Mouse (Mus musculus) embryo, embryonic 10.5 days (tissue): Measurements from ENCODE around the gene Tmem253.

Experiments used
- DNase-seq: peaks from one replicate; pipeline ENCODE4 v3.0.0-alpha.2; 2015; ENCODE audit warnings: low spot score

The Tmem253 gene

DNA sequence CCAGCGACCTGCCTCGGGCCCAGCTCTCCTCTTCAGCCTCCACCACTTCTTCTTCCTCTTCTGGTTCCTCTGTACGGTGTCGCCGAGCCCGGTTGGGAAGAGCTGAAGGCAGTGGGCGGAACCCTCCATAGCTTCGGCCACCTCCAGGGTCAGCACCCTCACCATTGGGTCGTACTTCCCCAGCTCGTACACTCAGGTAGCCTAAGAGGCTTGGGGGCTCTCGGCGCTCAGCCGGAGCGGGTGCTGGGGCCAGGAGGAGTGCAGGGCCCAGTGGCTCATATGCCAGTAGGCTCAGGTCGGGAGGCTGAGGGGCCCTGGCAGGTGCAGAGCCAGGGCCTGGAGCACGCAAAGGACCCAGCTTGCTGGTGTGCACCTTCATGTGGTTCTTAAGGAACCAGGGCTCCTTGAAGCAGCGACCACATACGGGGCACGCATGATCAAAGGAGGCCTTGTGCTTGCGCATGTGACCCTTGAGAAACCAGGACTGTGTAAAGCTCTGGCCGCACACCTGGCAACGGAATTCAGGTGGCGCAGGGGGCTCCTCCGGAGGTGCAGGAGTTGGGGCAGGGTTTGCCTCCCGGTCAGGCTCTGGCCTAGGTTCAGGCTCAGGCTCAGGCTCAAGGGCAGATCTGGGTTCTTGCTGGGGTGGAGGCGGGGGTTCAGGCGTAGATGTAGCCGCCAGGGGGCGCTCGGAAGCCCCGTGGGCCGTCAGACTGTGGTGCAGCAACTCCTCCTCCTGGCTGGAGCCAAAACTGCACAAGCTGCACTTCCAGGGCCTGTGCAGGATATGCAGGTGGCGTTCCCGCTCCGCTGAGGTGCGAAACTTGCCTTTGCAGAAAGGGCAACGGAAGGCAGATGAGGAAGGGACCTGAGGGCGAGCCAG lies 6.9 kb upstream of the Tmem253 start:
- peak; percentile 91 for DNase-seq

DNA sequence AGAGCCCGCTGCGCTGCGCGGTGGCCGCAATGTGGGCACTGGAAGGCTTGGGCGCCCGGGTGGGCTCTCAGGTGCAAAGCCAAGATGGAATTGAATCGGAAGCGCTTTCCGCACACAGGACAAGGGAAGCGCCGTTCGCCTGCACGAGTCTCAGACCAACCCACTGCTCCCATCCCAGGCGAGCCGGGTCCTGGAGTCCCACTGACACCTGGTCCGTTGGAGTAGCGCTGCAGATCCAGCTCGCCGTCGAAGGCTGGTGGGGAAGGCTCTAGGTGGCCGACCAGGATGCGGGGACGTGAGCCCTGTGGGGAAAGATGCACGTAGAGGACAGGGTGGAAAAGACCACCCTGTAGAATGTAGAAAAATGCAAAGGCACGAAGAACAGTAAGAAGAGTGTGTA lies 6.1 kb upstream of the Tmem253 start:
- no peak for DNase-seq

DNA sequence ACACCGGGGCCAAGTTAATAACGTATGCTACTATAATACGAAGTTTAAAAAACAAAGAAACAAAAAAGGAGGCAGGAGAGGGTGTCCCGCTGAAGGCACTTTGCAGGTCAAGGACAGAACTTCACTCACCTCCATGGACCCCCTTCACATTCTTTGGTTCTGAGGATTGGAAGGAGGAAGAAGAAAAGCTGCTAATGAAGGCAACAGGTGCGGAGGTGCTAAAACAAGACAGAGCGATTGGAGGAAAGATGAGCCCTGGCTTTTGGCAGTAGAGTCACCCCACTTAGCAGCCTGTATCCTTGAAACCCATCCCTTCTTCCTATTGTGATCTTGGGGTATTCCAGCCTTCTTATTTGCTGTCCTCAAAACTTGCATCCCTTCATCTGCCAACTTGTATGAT lies 5.6 kb upstream of the Tmem253 start:
- DNase-seq = no peak

DNA sequence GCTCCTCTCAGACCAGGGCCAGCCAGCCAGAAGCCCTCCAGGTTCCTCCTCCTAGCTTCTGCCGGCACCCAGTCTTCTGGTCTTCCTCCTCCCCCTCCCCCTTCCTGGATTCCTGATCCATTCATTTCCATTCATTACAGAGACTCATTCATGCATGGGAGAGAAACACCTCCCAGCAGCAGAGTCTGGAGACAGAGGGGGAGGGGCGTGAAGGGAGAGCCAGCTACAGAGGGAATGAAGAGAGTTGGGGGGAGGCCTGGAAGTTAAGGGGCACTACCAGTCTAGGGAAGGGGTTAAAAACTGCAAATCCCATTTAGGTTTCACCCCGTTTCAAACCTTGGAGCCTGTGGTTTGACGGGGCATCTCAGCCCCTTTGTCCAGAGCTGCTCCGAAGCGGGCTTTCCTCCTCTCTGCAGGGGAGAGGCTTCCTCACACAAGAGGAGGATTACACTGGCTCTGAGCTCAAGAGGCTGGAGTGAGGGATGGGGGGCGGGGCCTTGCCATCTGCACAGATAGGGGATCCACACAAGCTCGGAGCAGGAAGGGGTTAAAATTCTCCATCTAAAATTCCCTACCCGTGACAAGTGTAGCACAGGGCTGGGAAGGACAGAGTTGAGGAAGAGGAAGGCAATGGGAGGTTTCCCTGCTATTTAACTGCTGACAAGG lies 4.9 kb upstream of the Tmem253 start:
- DNase-seq = peak; percentile 95

DNA sequence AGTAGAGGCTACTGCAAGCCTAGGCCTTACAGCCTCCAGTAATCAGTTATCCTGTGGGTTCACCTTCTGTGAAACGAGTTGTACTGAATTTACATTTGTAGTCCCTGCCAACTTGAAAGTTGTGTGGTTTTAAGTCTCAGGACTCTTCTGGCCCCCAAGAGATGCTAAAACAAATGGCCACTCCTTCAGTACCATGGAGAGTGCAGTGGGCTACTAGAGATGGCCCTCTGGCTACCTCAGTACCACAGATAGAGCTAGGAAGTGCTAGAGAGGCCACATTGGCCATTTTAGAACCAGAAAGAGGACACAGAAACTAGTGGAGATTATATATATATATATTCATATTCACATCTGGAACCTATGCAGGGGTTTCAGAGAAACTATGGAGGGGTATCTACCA lies 3.8 kb upstream of the Tmem253 start:
- peak; percentile 48 for DNase-seq

DNA sequence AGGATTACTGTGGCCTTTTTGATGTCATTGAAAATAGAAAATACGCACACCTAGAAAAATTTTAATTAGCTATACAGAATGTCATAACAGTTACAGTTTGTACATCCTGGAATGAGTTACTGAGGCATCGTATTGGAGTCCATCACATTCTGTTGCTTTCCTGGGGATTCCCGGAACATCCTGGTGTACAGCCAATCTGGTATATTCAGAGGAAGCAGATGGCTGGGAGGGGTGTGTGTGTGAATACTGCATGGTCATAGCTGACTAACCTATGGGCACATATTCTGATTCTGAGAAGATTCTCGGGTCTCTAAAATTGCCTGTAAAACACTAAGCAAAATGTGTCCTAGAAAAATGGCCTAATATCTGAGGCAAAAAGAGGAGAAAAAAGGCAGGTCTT lies 3.4 kb upstream of the Tmem253 start:
- peak; percentile 17 for DNase-seq

DNA sequence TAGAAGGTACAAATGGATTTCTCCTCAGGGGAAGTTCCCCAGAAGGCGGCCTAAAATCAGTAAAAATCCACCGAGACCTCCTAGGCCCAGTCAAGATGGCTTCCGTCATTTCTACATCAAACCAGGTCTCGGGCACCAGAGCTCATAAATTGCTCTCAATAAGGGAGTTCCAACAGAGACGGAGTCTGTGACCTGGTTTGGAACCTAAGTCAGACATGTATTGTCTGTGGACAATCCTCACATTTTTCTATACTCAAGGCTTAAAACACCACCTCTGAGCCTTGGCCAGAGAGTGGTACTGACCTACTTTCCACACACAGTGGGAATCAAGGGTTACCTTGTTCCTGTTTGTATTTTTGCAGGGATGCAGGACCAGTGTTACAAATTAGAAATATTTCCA lies 2.9 kb upstream of the Tmem253 start:
- DNase-seq = no peak

DNA sequence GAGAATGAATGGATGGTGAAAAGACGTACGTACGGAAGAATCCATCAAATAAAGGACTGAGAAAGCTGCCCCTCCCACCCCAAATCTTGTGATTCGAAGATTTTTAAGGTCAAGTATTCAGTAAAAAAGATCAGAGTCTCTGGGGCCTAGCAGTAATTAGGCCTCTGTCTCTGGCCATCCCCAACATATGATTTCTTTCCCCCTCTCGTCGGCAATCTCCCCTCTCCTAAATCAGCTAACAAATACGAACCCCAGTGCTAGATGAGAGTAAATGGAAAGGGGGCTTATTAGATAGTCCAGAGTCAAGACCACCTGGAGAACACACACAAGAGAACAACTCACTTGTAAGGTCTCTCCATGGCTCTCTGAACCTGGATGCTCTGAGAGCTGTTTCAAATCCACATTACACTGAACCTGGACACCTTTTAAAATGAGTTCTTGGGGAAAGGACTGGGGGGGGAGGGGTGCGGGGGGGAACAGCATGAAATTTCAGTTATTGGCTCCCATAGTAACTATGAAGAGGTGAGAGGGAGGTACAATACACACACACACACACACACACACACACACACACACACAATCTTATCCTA lies 2.3 kb upstream of the Tmem253 start:
- peak; percentile 33 for DNase-seq

DNA sequence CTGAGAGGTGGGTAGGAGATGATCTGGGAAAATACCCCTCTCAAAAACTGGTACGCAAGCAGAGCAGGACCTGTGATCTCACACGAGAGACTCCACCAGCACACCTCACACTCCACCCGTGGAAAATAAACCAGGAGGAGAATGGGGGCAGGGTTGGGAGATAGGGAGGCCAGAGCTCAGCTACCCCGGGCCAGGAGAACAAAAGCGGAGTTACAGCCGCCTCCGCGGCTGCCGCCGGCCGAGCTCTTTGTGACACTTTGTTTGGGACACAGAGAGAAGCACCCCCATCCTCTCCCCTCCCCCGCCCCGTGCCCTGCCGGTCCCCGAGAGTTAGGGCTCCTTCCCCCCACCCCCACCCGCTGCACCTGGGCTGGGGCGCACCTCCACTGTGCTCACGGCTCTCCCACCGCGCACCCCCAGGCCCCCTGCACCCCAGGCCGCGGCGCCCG lies 1.7 kb upstream of the Tmem253 start:
- DNase-seq = peak; percentile 66

DNA sequence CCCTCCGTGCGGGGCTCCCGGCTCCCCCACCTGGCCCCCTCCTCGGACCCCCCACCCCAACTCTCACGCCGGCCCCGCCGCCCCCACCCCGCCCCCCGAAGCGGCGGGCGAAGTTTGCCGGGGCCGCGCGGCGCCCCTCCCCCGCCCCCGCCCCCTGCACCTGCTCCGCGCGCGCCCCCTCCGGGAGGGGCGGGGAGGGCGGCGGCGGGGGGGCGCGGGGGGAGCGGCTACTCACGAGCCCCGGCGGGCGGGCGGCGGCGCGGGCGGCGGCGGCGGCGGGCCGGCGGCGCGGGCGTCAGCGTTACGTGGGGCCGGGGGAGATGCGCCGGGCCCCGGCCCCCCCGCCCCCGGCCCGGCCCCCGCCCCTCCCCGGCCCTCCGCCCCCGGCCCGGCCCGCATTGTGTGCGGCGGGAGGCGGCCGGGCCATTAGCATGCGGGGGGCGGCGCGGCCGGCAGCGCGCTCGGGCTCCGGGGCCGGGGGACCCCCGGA lies 1.1 kb upstream of the Tmem253 start:
- DNase-seq = no peak

DNA sequence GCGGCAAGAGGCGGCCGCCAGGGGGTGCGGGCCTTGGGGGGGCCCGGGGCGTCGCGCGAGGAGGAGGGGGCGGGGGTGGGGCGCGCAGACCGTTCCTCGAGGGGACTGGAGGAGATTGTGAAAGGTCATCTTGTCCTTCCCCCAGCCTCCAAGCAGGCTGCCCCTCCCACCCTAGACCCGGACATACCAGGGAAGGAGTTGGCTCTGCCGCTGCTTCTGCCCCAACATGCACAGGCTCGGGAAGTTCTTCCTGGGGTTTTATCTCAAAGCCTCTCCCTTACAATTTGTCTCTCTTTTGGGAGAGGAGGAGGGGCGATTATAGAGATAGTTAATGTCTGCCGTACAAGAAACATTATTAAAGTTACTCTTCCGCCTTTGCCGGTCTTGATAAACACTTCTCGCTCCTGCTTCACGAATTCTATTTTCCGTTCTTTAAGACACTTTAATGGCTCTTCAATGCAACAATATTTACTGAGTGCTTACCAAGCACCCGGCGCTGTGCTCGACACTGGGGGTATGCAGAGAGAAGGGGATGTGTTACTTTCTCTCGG lies 622 bp upstream of the Tmem253 start:
- DNase-seq = peak; percentile 85

DNA sequence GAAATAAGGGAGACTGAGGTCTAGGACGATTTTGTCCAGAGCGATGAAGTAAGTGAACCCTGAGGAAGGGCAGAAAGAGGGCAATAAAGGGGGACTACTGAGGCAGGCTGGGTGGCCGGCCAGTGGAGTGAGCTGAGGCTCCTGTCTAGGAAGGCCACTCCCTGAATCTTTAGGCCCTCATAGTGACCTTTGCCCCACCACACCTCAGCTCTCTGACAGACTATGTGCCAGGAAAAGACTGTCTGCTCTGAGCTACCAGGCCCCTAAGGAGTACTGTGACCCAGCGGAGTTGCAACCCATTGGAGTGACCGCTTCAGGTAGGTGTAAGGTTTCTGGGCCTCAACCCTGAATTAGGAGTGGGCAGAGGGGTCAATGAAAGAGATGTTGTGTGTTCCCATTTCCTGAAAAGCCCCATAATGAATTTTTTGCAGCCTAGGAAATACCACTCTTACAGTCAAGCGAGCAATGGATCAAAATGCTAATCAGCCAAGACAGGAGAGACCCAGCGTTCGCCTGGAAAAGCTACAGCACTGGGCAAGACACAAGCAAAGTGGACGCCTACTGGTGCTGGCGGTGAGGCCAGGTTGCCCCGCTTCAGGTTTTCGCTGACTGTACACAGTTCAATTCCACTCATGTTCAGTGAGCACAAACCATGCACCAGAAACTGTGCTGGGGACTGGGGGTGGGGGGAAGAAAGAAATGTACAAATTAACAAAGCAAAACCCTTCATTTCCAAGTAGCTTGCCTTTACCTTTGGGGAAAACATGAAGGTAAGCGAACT lies 1.4 kb downstream of the Tmem253 start:
- no peak for DNase-seq

DNA sequence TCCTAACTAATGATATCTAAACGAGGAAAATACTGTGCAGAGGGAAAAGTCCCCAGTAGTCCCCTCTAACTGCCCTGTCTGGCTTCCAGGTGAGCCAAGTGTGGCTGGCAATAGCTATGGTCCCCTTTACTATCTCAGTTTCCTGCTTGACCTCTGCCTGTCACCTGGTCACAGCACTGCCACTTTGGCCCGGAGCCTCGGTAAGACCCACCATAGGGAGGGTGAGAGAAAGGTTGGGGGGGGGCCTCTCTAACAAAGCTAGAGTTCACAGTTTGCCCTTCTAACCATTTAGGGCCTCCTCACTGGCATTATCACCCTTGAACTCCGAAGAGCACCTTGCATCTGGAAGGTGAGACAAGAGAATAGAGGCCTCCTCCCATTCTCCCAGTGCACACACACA lies 2.2 kb downstream of the Tmem253 start:
- no peak for DNase-seq

DNA sequence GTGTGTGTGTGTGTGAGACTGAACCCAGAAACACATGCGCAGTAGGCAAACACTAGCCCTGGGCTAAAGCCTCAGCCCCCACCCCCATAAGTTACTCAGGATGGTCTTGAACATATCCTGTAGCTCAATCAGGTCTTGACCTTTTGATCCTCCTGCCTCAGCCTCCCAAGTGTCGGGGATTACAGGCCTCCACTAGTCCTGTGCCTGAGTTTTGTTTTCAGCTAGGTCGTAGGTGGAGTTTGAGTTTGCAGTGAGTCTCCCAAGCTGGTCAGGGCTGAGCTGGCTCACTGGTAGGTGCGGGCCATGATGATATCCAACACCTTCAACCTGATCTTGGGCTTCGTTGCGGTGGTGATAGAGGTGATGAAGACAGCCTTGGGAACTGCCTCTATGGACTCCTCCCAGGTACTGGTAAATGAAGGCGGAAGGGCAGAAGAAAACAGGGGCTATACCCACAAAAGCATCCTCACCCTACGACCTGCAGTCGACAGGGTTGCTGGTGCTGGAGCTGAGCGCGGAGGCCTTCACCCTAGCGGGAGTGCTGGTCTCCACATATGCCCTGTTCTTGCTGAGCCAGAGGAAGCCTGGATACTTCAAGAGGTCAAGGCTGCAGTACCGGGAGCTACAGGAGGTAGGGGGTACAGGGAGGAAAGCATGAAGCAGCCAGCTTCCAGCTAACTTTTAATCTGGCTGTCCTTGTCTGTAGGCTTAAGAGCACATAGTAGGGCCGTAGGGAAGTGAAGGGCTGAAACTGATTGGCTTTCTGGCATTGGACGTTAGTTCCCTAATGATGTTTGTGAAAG lies 3.0 kb downstream of the Tmem253 start:
- DNase-seq = no peak

DNA sequence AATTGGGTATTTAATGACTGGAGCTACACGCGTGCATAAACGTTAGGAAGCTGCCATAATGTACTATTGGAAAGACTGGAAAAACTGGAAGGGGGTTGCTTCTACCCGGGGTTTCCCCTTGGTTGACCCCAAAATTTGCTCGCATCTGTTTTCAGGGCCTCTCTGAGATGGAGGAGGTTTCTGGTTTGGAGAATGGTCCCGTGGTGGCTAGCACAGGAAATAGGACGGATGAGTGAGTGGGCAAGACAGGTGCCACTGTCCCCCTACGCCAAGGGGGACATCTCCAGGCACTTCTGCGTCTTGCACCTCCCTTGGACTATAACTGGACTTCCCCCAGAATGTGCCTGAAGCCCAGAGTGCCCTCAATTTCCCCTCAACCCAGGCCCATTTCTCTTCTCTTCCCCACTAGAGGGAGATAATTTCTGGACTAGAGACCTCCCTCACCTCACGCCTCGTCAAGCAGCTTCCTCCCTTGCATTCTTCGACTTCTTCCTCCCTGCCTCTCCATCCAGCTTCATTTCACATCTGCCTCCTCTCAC lies 3.7 kb downstream of the Tmem253 start:
- no peak for DNase-seq

DNA sequence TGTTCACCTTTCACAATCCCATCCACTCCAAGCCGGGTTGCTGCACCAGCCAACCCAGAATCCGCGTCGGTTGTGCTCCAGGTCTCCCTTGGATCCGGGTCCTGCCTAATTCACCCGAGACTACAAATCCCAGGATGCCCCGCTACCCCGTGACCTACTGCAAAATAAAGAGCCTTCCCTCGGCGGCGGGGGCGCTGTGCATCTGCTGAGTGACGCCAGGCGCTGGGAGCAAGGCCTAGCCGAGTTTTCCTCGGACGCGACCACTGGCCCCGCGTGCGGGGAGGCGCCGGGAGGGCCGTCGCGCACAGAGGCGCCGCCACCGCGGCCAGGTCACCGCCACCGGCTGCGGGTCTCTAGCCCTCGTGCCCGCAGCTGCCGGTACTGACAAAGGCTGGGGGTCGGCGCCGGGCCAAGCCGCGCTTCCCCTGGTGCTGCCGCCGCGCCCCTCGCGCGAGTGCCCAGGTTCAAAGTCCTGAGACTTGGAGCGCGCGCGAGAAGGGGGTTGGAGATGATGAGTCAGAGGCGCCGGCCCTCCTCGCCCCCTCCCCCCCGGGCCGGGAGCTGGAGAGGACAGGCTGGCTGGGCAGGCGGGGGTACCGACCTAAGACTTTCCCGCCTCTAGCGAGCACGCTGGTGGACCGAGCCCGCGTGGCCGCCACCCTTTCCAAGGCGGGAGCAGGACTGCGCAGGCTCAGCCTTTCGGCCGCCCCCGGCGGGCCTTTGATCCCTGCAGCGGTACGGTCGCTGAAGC lies 4.3 kb downstream of the Tmem253 start:
- DNase-seq = peak; percentile 99

DNA sequence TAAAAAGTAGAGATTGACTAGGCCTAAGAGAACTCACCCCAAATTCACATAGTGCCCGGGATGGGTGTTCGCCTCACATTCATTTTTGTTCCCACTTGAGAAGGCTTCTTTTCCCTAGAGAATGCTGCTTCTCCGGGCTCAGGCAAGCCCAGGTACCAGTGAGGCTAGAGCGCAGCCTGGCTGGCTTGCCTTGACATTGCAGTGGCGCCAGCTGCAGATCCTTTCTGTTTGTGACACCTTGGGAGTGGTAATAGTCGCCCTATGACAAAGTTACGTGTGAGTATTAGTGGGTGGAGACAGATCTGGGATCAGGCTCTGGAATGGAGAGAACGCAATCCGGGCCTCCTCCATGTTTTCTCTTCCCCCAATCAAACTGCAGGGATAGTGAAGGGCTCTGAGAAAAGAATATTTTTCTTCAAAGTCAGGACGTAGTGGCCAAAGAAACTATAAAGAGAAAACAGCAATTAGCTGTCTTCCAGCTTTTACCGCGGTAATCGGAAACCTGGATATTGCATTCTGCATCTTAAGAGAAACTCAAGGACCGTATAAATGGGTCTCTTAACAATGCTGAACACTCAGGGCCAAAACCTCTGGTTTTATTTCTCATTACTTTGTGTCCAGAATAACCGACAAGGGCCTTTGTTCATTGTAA lies 5.2 kb downstream of the Tmem253 start, which contains the start of gene Zfp219:
Gene Zfp219 (minus strand): TSS at position 248 of the 652 bp plus-strand sequence.
- peak; percentile 86 for DNase-seq

DNA sequence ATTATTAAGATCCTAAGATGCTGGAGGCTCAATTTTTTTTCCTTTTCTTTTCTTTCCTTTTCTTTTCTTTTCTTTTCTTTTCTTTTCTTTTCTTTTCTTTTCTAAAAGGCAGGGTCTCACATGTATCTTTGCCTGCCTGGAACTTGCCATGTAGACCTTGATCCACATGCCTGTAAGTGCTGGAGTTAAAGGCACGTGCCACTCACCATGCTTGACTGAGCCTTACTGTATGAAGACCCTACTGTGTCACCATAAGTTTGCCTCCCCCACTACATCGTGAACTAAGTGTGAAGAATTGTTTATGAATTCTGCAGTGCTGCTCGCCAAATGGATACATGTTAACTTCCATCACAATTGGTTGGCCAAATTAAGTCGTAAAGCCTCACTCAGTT lies 5.7 kb downstream of the Tmem253 start:
- no peak for DNase-seq

DNA sequence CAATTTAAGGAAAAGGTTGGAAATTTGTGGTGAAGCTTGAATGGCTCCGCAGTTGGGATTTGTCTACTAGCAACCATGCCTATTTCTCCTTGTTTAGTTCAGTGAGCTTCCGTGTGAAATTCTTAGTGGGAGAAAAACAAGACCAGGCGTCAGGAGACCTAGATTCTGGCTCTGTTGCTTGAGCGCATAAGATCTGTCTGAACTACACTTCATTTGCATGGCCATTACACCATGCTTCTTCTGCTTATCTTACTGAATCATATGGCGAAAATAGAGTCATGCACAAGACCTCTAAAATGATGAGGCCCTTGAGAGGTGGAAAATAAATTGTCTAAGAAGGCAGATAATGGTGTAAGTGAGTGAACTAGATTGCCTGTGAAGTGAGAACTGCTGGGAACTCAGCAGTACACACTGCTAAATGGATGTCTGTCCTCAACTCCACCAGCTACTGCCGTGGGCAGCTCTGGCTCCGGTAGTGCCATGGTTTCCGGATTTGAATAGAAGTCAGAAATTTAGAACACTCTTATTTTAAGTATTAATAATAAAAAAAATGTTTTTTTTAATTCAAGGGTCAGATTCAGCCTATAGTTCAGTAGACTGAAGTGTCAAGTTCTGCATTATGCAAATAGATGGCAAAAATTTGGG lies 6.2 kb downstream of the Tmem253 start:
- no peak for DNase-seq
